Mouse (Mus musculus) MEL-GATA-1-ER (cell line): ENCODE results near the gene Klf13.
A peak's percentile ranks its signal among the peaks of the same experiment; 100 is the strongest.

Source experiments
- DNase-seq: peaks from one replicate; pipeline ENCODE4 v3.0.0-alpha.2; 2012; ENCODE audit warnings: low read depth; ENCODE audit errors: extremely low read depth

The Klf13 gene

GRCm38 (mm10) chr7:63938914-63939396, at the start of gene Klf13:
TSS of gene Klf13 (minus strand) at chr7:63938915.
- DNase-seq = peak; percentile 99

GRCm38 (mm10) chr7:63988391-63988790, 49.7 kb upstream of the Klf13 start:
- DNase-seq = no peak

- DNase-seq = no peak
These were observed 47.9 kb upstream of the Klf13 start for GRCm38 (mm10) chr7:63986407-63987182.

DNA sequence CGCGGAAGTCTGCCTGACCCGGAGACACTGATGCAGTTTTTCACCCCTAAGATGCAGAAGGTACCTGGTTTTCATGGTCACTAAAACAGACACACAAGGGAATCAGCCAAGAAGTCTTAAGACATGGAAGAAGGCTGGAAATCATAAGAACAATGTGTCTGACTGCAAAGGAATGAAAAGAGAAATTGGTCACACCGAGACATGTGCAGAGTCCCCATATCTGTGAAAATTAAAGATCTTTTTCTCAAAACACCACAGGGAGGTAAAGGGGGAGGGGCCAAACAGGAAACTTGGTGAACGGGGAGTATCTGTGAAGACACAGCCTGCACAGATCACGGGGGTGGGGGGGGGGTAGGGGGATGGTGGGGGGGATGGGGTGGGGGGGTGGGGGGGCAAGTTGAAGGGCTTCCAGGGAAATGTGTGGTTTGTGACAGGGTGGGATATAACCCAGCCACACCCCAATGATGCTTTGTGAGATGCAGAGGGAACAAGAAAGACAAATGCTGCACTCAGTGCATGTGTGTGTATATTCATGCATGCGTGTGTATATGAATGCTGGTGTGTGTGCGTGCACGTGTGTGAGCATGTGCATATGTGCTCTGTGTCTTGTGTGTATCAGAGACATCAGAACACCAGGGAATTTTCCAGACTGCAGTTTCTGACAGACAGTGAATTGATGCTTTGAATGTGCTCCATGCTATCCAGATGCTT, 47.1 kb upstream of the Klf13 start:
- no peak for DNase-seq

GRCm38 (mm10) chr7:63985266-63985665, 46.6 kb upstream of the Klf13 start:
- no peak for DNase-seq

GRCm38 (mm10) chr7:63984329-63984728, 45.6 kb upstream of the Klf13 start:
- DNase-seq = no peak

- no peak for DNase-seq
These were observed 38.9 kb upstream of the Klf13 start for GRCm38 (mm10) chr7:63977631-63978030.

GRCm38 (mm10) chr7:63970986-63971385, 32.3 kb upstream of the Klf13 start:
- DNase-seq = no peak

- no peak for DNase-seq
These were observed 31.2 kb upstream of the Klf13 start for GRCm38 (mm10) chr7:63969941-63970340.

- no peak for DNase-seq
These were observed 27.1 kb upstream of the Klf13 start for GRCm38 (mm10) chr7:63965635-63966418.

GRCm38 (mm10) chr7:63965135-63965534, 26.4 kb upstream of the Klf13 start:
- DNase-seq = no peak

GRCm38 (mm10) chr7:63964121-63964520, 25.4 kb upstream of the Klf13 start:
- DNase-seq = no peak

- DNase-seq = no peak
These were observed 24.9 kb upstream of the Klf13 start for GRCm38 (mm10) chr7:63963632-63964031.

- no peak for DNase-seq
These were observed 19.3 kb upstream of the Klf13 start for GRCm38 (mm10) chr7:63957872-63958640.

DNA sequence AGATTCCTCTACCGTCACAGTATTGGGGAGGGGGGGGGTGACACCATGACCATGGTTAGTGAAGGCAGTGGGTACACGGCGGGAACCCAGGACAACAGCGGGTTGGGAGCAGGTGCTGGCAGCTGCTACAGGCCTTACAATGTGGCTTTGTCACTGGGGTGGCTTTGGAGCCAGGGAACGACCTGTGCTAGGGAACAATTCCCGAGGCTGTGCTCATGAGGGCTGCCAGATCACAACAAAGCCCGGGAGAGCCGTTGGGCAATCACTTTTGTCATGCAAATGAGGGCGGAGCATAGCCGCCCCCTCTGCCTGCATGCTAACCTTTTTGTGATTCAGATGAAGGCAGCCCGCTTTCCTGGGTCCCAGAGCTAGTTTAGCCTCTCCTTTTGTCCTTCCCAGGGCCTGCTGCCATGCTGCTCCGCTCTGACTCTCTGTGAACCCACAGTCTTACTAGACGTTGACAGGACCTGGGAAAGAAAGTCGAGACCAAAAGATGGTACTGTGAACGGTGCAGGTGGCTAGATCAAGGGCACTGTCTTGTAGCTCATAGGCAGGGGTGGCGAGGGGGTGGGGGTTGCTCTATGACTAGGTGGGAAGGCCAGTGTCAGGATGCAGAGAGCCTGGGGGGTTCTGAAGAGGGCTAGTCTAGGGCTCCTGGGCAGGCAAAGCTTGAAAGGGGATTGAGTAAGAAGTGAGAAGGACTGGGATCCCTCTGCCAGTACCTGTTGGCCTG, 18.4 kb upstream of the Klf13 start:
- no peak for DNase-seq

DNA sequence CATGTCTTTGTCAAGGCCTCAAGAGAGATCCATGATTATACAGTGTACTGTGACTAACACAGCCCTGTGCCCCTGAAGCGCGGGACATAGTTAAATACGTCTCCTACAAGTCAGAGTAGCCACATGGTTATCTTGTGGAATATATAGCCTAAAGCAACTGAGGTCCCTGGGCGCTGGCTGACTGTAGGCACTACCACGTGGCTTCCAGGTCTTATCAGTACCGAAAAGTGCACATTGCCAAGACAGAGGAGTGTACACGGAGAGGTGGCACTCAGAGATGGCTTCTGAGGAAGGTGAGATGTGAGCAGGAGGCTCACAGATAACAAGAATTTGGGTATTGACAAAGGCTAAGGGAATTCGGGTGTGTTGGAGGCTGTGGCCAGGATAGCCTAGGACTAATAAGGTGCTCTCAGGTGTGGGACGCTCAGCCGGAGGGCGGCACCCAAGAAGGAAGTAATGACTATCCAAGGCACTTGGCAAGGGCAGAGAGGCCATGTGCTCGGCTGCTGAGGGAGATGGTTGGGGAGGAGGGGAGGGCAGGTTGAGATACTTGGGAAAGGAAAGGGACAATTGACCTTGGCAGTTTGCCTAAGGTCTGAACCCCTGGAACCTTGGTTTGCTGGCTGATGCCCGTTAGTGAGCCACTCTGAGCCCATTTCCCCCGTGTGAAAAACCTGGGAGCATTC, 17.6 kb upstream of the Klf13 start:
- DNase-seq = no peak

DNA sequence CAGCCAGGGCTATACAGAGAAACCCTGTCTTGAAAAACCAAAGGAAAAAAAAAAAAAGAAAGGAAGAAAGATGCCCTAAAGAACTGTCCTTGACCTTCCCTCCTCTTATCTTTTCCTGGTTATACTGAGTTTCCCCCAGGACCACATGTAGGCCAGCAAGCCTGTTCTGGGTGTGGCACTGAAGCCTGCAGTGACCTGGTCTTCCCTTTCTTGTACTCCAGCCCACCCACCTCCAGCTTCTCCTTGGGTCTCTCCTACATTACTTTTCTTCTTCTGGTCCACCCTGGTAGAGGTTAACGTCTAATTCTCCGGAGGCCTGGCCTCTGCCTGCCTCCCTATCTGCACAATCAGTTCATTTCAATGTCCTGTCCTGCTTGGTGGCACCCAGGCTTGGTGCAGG, 16.7 kb upstream of the Klf13 start:
- DNase-seq = no peak

- DNase-seq = no peak
These were observed 13.6 kb upstream of the Klf13 start for GRCm38 (mm10) chr7:63952077-63952898.
